Mouse (Mus musculus) midbrain, embryonic 15.5 days (tissue): ENCODE measurements around the gene Isy1. TPM values are rescaled to one million over a fixed set of nuclear protein-coding genes. Genes with fewer than 3 reads are reported as not detected.
"Not testable (repeated sequence)": the region's sequence is repeated elsewhere in the genome, so short reads cannot be mapped to it uniquely, and the experiment has no call there.

Experiments used
- ATAC-seq: fragments of 200-750 bp; cut with Nextera tagmentation; replicated peaks from 2 replicates; pipeline ENCODE4 v1.8.0; 2017; ENCODE audit warnings: moderate TSS enrichment
- H3K27ac ChIP-seq: fragments of 300-500 bp; sonication (generic); 2 replicates; pipeline ENCODE4 v1.5.1; 2015; ENCODE audit warnings: mild to moderate bottlenecking, inconsistent platforms
- H3K27me3 ChIP-seq: fragments of 300-500 bp; sonication (generic); replicated peaks from 2 replicates; pipeline ENCODE4 v1.6.1; 2015; ENCODE audit warnings: inconsistent platforms
- H3K36me3 ChIP-seq: fragments of 300-500 bp; sonication (generic); replicated peaks from 2 replicates; pipeline ENCODE4 v1.6.1; 2015; ENCODE audit warnings: inconsistent platforms
- H3K4me1 ChIP-seq: fragments of 300-500 bp; sonication (generic); 2 replicates; pipeline ENCODE4 v1.6.1; 2015; ENCODE audit warnings: inconsistent platforms
- H3K4me2 ChIP-seq: fragments of 300-500 bp; sonication (generic); 2 replicates; pipeline ENCODE4 v1.6.1; 2015; ENCODE audit warnings: inconsistent platforms, mild to moderate bottlenecking, moderate library complexity
- H3K4me3 ChIP-seq: fragments of 300-500 bp; sonication (generic); 2 replicates; pipeline ENCODE4 v1.5.1; 2015; ENCODE audit warnings: mild to moderate bottlenecking, inconsistent platforms
- H3K9ac ChIP-seq: fragments of 300-500 bp; sonication (generic); 2 replicates; pipeline ENCODE4 v1.6.1; 2015; ENCODE audit warnings: mild to moderate bottlenecking, inconsistent platforms
- H3K9me3 ChIP-seq: fragments of 300-500 bp; sonication (generic); 2 replicates; pipeline ENCODE4 v1.6.1; 2016; ENCODE audit warnings: inconsistent platforms
- WGBS: fragments of 180-500 bp; shearing (Covaris S2); methylation state at CpG from one replicate; pipeline ENCODE4 v1.1.7; 2015; ENCODE audit warnings: mixed read lengths; 5-methylcytosine and 5-hydroxymethylcytosine counted together
- polyA plus RNA-seq: library from polyadenylated mRNA; unstranded; fragments of >200 nt; fragmentation: Nextera tagmentation; extraction: Ambion mirVana; gene quantifications from 2 replicates; pipeline ENCODE4 v1.2.1, GENCODE M21; 2015

Isy1 gene
- polyA plus RNA-seq, 1 experiment from 2014 or later, result 20.9 TPM

DNA sequence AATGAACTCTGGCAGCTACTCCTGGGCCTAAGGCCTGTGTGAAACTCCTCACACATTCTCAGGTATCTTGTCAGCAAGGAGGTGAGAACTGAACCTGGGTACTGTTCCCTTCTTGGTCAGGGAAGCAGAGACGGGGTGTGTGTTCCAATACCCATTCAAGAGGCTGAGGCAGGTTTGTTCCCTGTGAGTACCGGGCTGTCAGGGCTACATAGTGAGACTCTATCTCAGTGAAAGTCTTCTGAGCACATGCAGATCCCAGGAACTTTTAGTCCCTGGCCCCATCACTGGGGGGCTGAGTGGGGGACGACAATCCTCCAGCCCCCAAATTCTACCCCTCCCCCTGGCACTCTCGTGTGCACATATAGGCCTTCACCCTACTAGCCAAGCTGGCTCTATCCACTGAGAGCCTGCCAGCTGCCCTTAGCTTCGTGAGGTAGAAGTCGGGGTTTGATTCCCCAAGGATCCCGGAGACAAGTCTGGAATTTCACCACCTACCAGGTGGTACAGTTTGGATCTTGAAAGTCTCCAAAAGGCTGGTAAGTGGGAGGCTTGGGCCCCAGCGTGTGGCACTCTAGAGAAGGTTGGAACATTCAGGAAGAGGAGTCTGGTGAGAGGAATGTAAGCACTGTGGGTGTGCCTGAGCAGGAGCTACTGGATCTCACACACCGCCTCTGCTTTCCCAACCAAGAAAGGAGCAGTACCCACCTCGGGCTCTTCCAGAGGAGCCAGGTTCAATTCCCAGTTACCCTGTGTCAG, 57.9 kb downstream of the Isy1 start:
- H3K9me3 ChIP-seq, result no peaks in the 10 kb centered on the region
- ATAC-seq, result no peak
- H3K36me3 ChIP-seq, result no peaks in the 10 kb centered on the region
- 79% methylated on average over 10 of the region's 10 CpGs for WGBS
- H3K4me1 ChIP-seq, result no peaks in the 10 kb centered on the region
- H3K9ac ChIP-seq, result no peak overlapping the region
- H3K4me2 ChIP-seq, result no peak overlapping the region
- no peaks in the 10 kb centered on the region for H3K27me3 ChIP-seq
- no peak overlapping the region for H3K27ac ChIP-seq
- H3K4me3 ChIP-seq, result no peak overlapping the region

DNA sequence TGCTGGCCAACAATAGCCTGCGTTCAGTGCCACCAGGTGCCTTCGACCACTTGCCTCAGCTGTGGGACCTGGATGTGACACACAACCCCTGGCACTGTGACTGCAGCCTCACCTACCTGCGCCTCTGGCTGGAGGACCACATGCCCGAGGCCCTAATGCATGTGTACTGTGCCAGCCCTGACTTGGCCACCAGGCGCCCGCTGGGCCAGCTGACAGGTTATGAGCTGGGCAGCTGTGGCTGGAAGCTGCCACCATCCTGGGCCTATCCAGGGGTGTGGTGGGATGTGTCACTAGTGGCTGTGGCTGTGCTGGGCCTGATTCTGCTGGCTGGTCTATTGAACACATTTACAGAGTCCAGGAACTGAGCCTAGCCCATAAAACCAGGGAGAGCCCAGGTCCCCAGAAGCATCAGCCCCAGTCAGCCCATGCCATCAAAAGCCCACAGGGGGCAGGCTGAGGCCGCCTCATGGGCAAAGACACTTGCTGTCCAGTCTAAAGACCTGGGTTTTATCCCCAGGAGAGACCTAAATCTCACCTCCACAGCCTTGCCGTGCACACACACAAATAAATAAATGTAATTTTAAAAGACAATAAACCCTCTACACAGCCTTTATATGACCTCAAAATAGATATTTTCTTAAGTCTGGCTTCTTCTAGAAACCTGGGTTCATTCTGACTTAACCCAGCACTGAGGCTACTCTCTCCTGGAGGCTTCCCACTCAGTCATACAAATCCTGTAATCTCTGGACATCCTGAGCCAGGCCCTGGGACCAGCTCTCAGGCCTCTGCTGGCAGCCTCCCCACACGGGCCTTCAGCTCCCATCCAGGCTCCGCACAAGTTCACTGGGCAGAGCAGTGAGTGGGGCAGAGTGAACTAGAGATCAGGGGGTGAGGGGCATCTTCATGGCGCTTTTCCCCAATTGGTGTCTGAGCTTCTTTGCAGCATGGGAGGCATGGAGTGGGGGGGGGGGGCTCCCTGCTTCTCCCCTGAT, 59.1 kb downstream of the Isy1 start:
- 81% methylated on average over 11 of the region's 11 CpGs for WGBS
- Histone ChIP-seq H3K27me3 (no peaks in the 10 kb centered on the region), H3K4me2 (no peak overlapping the region), H3K9me3 (no peaks in the 10 kb centered on the region), H3K4me3 (no peak overlapping the region), H3K36me3 (no peaks in the 10 kb centered on the region), H3K27ac (no peak overlapping the region), H3K4me1 (no peaks in the 10 kb centered on the region), H3K9ac (no peak overlapping the region)
- no peak for ATAC-seq

- Histone ChIP-seq H3K9ac (no peak overlapping the region), H3K4me2 (no peak overlapping the region), H3K27me3 (no peaks in the 10 kb centered on the region), H3K4me3 (no peak overlapping the region), H3K4me1 (no peaks in the 10 kb centered on the region), H3K9me3 (no peaks in the 10 kb centered on the region), H3K36me3 (no peaks in the 10 kb centered on the region), H3K27ac (no peak overlapping the region)
- WGBS, result 76% methylated on average over 11 of the region's 11 CpGs
- ATAC-seq, result no peak
Measured at GRCm38 (mm10) chr6:87778294-87779173, 60.1 kb downstream of the Isy1 start.

DNA sequence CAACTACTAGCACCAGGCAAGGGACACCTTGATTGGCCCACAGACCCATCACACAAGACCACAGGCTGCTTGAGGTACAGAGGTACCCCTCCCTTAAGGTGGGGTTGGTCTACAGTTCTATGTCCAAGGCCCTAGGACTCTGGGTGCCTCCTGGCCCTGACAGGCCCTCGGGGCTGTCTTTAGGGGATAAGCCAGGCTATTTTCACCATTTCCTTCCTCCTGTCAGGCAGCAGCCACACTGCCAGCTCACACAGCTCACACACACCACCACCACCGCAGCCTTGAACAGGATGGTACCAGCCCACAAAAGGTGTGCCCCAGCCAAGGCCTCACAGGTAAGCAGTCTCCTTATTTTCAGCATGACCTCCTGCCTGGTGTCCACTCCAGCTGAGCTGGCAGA, 60.8 kb downstream of the Isy1 start, which contains the start of gene Gp9:
Gp9 (plus strand) TSS at position 231 of the 400 bp plus-strand sequence.
- no peak within 1 kb of the TSS for H3K4me2 ChIP-seq
- ATAC-seq, result no peak
- no peaks in the 10 kb centered on the region for H3K36me3 ChIP-seq
- no peaks in the 10 kb centered on the region for H3K27me3 ChIP-seq
- no peak within 1 kb of the TSS for H3K27ac ChIP-seq
- H3K9me3 ChIP-seq, result no peaks in the 10 kb centered on the region
- no peaks in the 10 kb centered on the region for H3K4me1 ChIP-seq
- H3K4me3 ChIP-seq, result no peak within 1 kb of the TSS
- H3K9ac ChIP-seq, result no peak within 1 kb of the TSS
- WGBS, result 74% methylated on average over 2 of the region's 2 CpGs

DNA sequence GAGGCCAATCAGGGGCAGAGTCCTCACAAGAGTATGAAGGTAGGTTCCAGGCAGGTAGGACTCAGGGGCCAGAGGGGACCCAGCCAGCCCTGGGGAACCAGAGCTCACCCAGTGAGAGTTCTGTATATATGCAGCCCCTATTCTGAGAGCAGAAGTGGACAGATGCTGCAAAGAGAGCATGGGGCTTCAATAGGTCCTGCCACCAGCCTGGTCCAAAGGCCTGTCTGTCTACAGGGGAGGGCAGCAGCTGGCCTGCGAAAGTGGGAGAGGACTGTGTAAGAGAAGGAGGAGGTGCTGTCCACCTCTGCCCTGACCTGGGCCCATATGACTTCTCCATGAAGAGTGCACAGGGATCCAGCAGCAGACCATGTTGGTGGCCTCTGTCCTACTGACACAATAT, 61.9 kb downstream of the Isy1 start:
- no peaks in the 10 kb centered on the region for H3K4me1 ChIP-seq
- H3K27ac ChIP-seq, result no peak overlapping the region
- no peak overlapping the region for H3K4me2 ChIP-seq
- no peaks in the 10 kb centered on the region for H3K9me3 ChIP-seq
- H3K4me3 ChIP-seq, result no peak overlapping the region
- H3K27me3 ChIP-seq, result no peaks in the 10 kb centered on the region
- 86% methylated on average over 1 of the region's 1 CpGs for WGBS
- no peaks in the 10 kb centered on the region for H3K36me3 ChIP-seq
- no peak for ATAC-seq
- no peak overlapping the region for H3K9ac ChIP-seq

- no peak overlapping the region for H3K27ac ChIP-seq
- ATAC-seq, result no peak
- H3K9ac ChIP-seq, result no peak overlapping the region
- no peaks in the 10 kb centered on the region for H3K36me3 ChIP-seq
- no peaks in the 10 kb centered on the region for H3K4me1 ChIP-seq
- H3K4me2 ChIP-seq, result no peak overlapping the region
- no peaks in the 10 kb centered on the region for H3K27me3 ChIP-seq
- no peak overlapping the region for H3K4me3 ChIP-seq
- H3K9me3 ChIP-seq, result no peaks in the 10 kb centered on the region
- WGBS, result 71% methylated on average over 3 of the region's 3 CpGs
Measured at GRCm38 (mm10) chr6:87775588-87776245, 62.9 kb downstream of the Isy1 start.

DNA sequence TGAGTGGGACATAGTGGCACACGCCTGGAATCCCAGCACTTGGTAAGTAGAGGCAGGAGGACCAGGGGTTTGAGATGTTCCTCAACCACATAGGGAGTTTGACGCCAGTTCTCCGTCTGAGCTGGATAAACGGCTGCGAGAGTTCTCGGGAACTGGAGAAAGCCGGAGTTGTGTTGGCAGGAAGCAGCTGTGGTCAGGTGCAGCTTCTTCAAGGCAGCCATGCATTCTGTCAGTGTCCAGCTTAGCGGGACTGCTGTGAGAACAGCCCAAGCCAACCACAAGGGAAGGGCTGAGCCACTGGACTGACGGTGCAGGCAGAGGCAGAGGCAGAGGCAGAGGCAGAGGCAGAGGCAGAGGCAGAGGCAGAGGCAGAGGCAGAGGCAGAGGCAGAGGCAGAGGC, 63.7 kb downstream of the Isy1 start:
- no peak overlapping the region for H3K9ac ChIP-seq
- no peaks in the 10 kb centered on the region for H3K9me3 ChIP-seq
- no peaks in the 10 kb centered on the region for H3K4me1 ChIP-seq
- no peak overlapping the region for H3K27ac ChIP-seq
- H3K27me3 ChIP-seq, result no peaks in the 10 kb centered on the region
- H3K4me2 ChIP-seq, result no peak overlapping the region
- no peak overlapping the region for H3K4me3 ChIP-seq
- ATAC-seq, result no peak
- no peaks in the 10 kb centered on the region for H3K36me3 ChIP-seq
- WGBS, result 87% methylated on average over 9 of the region's 9 CpGs

DNA sequence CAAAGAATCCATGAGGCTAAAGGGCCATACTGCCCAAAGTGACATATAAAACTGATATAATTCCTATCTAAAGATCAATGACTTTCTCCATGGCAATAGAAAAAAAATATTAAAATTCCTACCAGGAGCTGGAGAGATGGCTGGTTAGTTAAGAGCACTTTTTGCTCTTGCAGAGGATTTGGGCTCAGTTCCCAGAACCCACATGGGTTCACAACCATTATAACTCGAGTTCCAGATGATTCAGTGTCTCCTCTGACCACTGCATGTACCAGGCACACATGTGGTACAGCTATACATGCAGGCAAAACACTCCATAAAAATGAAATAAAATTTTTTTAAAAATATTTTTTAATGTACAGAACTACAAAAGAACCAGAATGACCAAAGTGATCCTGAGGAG, 64.1 kb downstream of the Isy1 start:
- Histone ChIP-seq H3K27me3 (no peaks in the 10 kb centered on the region), H3K4me2 (no peak overlapping the region), H3K9me3 (no peaks in the 10 kb centered on the region), H3K9ac (no peak overlapping the region), H3K36me3 (no peaks in the 10 kb centered on the region), H3K27ac (no peak overlapping the region), H3K4me3 (no peak overlapping the region), H3K4me1 (no peaks in the 10 kb centered on the region)
- WGBS, result 52% methylated on average over 1 of the region's 1 CpGs
- no peak for ATAC-seq

DNA sequence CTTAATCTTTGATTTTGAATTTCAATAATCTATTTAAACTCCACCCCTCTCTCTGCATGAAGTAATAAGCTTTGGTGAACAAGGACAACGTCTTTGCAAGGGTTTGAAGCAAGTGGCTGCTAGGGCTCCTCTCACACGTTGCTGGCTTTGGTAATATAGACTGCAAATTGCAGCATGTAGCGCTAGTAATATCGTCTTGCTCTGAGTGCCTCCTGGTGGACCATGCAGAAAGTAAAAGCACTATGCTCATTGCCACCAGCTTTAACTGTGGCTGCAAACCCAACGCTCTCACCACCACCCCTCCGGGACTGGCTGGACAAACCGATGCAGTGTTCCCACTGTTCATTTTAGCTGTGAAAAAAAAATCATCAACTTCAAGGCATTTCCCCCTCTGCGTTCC, 68.0 kb downstream of the Isy1 start:
- WGBS, result 56% methylated on average over 8 of the region's 8 CpGs
- no peak overlapping the region for H3K4me3 ChIP-seq
- no peaks in the 10 kb centered on the region for H3K36me3 ChIP-seq
- H3K4me1 ChIP-seq, result no peaks in the 10 kb centered on the region
- no peaks in the 10 kb centered on the region for H3K27me3 ChIP-seq
- no peaks in the 10 kb centered on the region for H3K9me3 ChIP-seq
- no peak overlapping the region for H3K4me2 ChIP-seq
- ATAC-seq, result no peak
- no peak overlapping the region for H3K27ac ChIP-seq
- no peak overlapping the region for H3K9ac ChIP-seq

DNA sequence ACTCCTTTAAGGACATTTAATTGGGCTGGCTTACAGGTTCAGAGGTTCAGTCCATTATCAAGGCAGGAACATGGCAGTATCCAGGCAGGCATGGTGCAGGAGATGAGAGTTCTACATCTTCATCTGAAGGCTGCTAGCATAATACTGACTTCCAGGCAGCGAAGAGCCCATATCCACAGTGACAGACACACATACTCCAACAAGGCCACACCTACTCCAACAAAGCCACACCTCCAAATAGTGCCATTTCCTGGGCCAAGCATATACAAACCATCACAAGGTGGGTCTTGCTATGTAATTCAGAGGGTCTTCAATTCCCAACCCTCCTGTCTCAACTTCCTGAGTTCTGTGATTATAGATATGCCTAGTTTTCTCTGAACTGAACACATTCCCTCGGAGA, 74.3 kb downstream of the Isy1 start:
- not testable (repeated sequence) for H3K4me1 ChIP-seq, H3K4me3 ChIP-seq, ATAC-seq, H3K36me3 ChIP-seq, H3K4me2 ChIP-seq, H3K9me3 ChIP-seq, H3K27me3 ChIP-seq, H3K9ac ChIP-seq, H3K27ac ChIP-seq
- WGBS, result 89% methylated on average over 2 of the region's 2 CpGs
